Mouse (Mus musculus): Measurements from ENCODE around the gene Kcnq1.

DNA sequence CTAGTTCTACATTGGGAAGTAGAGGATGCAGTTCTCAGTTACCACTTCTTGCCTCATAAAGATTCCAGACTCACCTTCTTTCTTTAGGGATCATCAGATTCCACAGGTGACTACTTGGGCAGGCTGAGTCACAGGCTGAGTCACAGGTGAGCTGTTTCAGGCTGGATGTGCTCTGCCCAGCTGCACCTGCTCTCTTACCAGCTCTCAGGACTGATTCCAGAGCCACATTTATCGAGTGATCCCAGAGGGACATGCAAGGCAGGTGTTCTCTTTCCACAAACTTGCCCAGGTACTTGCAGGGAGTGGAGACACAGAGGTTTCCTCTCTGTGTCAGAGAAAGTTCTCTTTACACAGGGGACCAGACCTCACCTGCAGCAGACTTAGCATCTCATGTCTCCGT is 95.1 kb downstream of the Kcnq1 start:
- no peak for TF ChIP-seq MYC (IDR thresholded peaks at IDR 0.05; ENCODE audit: low read depth, low read length)
- TF ChIP-seq CTCF (IDR thresholded peaks at IDR 0.05 in 2 of 3, conservative IDR thresholded peaks at IDR 0.05 in 1 of 3; ENCODE audit: control insufficient read depth in 1 of 3, insufficient read depth in 1 of 3, low read depth in 2 of 3, low read length in 3 of 3, poor library complexity in 1 of 3, severe bottlenecking in 1 of 3), result no peak
- TF ChIP-seq MEF2A (IDR thresholded peaks at IDR 0.05; ENCODE audit: extremely low read depth, insufficient replicate concordance, low read depth, low read length, poor library complexity, severe bottlenecking), result no peak
- TF ChIP-seq ETS1 (IDR thresholded peaks at IDR 0.05; ENCODE audit: low read depth, low read length), result no peak
- TF ChIP-seq CHD2 (IDR thresholded peaks at IDR 0.05; ENCODE audit: low read length), result no peak

All from MEL (cell line).